Mouse (Mus musculus): Measurements from ENCODE around the gene Sfxn2. TPM values are rescaled to one million over a fixed set of nuclear protein-coding genes. Genes with fewer than 3 reads are reported as not detected.
"Not testable (repeated sequence)": the region's sequence is repeated elsewhere in the genome, so short reads cannot be mapped to it uniquely, and the experiment has no call there.

Gene Sfxn2
- polyA plus RNA-seq, 1 experiment = 1.5 TPM

DNA sequence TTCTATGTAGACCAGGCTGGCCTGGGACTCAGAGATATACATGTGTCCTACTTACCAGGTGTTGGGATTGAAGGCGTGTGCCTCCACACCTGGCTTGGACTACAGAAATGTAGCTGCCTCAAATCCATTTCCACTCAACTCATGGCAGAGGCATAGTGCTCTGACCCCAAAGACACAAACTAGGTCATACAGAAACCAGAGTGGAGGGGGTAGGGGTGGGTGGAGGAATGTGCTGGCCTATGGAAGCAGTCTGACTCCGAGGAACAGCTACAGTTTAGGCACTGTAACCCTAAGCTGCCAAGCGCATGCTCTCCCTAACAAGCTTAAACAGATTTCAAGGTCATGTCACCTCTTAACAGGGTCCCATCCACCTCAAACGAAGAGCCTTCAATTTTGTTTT, 9.6 kb upstream of the Sfxn2 start:
- TF ChIP-seq CTCF (IDR thresholded peaks at IDR 0.05; ENCODE audit: control insufficient read depth, insufficient read depth, insufficient replicate concordance, low read depth, low read length) (no peak), POLR2A (IDR thresholded peaks at IDR 0.05; ENCODE audit: control insufficient read depth, low read depth, low read length) (no peak)
- H3K4me3 ChIP-seq (ENCODE audit: control insufficient read depth, low read depth, low read length) = no peak overlapping the region
- peaks cover 4% of the 10 kb centered on the region; the same call in 1 of the 2 replicates for H3K4me1 ChIP-seq (ENCODE audit: control insufficient read depth, insufficient read depth, low read length)
- H3K27me3 ChIP-seq (ENCODE audit: control insufficient read depth, insufficient read depth, low read length) = no peaks in the 10 kb centered on the region
- H3K36me3 ChIP-seq (ENCODE audit: control insufficient read depth, insufficient read depth, low read length) = no peaks in the 10 kb centered on the region; the same call in 1 of the 2 replicates
- no peak overlapping the region for H3K27ac ChIP-seq (ENCODE audit: control insufficient read depth, insufficient read depth, low read depth, low read length)

DNA sequence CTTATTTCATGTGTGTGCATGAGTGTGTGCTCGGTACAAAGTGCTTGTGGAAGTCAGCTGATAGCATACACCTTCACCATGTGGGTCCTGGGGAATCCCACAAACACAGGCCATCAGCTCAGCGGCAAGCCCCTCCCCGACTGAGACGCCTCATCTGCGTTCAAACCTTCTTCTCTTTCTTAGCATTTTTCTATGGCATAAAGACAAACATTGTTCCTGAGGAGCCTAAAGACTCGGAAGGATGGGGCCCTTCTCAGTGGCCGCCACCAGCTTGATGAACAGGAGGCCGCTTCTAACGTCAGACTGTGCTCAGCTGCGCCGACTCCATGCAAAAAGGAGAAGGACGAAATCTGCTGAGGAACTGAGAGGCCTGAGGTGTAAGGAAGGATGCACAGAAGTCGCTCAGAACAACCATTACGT, 9.1 kb upstream of the Sfxn2 start:
- no peak overlapping the region for H3K27ac ChIP-seq (ENCODE audit: control insufficient read depth, insufficient read depth, low read depth, low read length)
- TF ChIP-seq CTCF (IDR thresholded peaks at IDR 0.05; ENCODE audit: control insufficient read depth, insufficient read depth, insufficient replicate concordance, low read depth, low read length) (no peak), POLR2A (IDR thresholded peaks at IDR 0.05; ENCODE audit: control insufficient read depth, low read depth, low read length) (no peak)
- no peak overlapping the region for H3K4me3 ChIP-seq (ENCODE audit: control insufficient read depth, low read depth, low read length)
- H3K36me3 ChIP-seq (ENCODE audit: control insufficient read depth, insufficient read depth, low read length) = no peaks in the 10 kb centered on the region; the same call in 1 of the 2 replicates
- no peaks in the 10 kb centered on the region for H3K27me3 ChIP-seq (ENCODE audit: control insufficient read depth, insufficient read depth, low read length)
- peaks cover 4% of the 10 kb centered on the region; the same call in 1 of the 2 replicates for H3K4me1 ChIP-seq (ENCODE audit: control insufficient read depth, insufficient read depth, low read length)

DNA sequence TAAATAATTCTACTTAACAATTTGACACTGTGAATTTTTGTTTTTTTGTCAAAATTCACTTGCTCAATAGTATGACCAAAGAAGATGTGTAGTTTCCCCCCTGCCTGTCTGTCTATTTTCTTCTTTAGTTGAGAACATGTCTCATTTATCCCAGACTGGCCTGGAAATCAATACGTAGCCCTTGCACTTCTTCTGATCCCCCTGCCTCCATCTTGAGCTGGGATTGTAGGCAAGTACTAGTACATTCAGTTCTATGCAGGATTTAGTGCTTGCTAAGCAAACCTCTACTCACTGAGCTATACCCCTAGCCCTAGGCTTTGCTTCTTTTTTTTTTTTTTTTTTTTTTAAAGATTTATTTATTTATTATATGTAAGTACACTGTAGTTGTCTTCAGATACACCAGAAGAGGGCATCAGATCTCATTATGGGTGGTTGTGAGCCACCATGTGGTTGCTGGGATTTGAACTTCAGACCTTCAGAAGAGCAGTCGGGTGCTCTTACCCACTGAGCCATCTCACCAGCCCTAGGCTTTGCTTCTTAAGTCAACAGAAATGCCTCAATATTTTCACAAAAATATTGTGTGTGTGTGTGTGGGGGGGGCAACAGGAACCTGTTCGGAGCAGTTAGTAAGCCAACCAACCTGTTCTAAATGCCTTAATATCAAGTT, 1.8 kb upstream of the Sfxn2 start:
- H3K36me3 ChIP-seq (ENCODE audit: control insufficient read depth, insufficient read depth, low read length); H3K27me3 ChIP-seq (ENCODE audit: control insufficient read depth, insufficient read depth, low read length); H3K27ac ChIP-seq (ENCODE audit: control insufficient read depth, insufficient read depth, low read depth, low read length): not testable (repeated sequence)
- peaks cover 10% of the 10 kb centered on the region for H3K4me1 ChIP-seq (ENCODE audit: control insufficient read depth, insufficient read depth, low read length)
- H3K4me3 ChIP-seq (ENCODE audit: control insufficient read depth, low read depth, low read length) = peak overlapping the region; percentile 89; the same call in 1 of the 2 replicates

DNA sequence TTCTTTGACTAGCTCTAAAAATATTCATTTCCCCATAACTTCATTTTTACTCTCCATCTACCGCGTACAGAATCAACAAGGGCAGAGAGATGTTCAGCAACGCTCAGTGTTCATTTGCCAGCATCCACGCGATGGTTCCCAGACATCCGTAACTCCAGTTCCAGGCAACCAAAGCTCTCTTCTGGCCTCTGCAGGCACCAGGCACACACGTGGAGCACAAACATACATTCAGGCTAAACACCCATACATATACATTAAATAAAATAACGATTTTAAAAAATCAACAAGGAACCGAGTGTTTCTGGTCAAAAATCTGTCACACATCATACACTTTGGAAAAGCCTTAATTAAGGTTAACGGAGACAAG, 1.3 kb upstream of the Sfxn2 start:
- Histone ChIP-seq H3K27me3 (ENCODE audit: control insufficient read depth, insufficient read depth, low read length) (no peaks in the 10 kb centered on the region), H3K27ac (ENCODE audit: control insufficient read depth, insufficient read depth, low read depth, low read length) (no peak overlapping the region), H3K4me3 (ENCODE audit: control insufficient read depth, low read depth, low read length) (peak overlapping the region; percentile 89), H3K4me1 (ENCODE audit: control insufficient read depth, insufficient read depth, low read length) (peaks cover 11% of the 10 kb centered on the region), H3K36me3 (ENCODE audit: control insufficient read depth, insufficient read depth, low read length) (no peaks in the 10 kb centered on the region)
- TF ChIP-seq CTCF (IDR thresholded peaks at IDR 0.05; ENCODE audit: control insufficient read depth, insufficient read depth, insufficient replicate concordance, low read depth, low read length) (no peak), POLR2A (IDR thresholded peaks at IDR 0.05; ENCODE audit: control insufficient read depth, low read depth, low read length) (no peak)

DNA sequence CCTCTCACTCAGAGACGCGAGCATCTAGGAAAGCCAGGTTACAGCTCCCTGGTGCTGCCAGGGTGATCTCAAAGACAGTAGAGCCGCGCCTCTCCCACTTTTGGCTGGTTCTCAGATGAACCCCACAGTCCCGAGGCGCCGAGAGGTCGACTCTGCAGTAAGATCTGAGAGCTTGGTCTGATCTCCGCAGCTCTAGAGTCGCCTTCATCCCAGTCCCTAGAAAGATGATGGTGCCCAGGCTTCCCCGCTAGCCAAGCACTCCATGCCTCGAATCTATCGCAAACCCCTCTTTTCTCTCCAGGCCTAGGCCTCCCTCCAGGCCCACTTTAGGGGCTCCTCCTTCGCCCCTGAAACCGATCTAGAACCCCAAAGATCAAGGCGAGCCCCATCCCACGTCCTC, 617 bp upstream of the Sfxn2 start:
- no peaks in the 10 kb centered on the region for H3K27me3 ChIP-seq (ENCODE audit: control insufficient read depth, insufficient read depth, low read length)
- TF ChIP-seq CTCF (IDR thresholded peaks at IDR 0.05; ENCODE audit: control insufficient read depth, insufficient read depth, insufficient replicate concordance, low read depth, low read length) = no peak
- no peak for TF ChIP-seq POLR2A (IDR thresholded peaks at IDR 0.05; ENCODE audit: control insufficient read depth, low read depth, low read length)
- peak overlapping the region; percentile 67 for H3K27ac ChIP-seq (ENCODE audit: control insufficient read depth, insufficient read depth, low read depth, low read length)
- H3K4me1 ChIP-seq (ENCODE audit: control insufficient read depth, insufficient read depth, low read length) = peaks cover 11% of the 10 kb centered on the region
- no peaks in the 10 kb centered on the region for H3K36me3 ChIP-seq (ENCODE audit: control insufficient read depth, insufficient read depth, low read length)
- H3K4me3 ChIP-seq (ENCODE audit: control insufficient read depth, low read depth, low read length) = peak overlapping the region; percentile 89

DNA sequence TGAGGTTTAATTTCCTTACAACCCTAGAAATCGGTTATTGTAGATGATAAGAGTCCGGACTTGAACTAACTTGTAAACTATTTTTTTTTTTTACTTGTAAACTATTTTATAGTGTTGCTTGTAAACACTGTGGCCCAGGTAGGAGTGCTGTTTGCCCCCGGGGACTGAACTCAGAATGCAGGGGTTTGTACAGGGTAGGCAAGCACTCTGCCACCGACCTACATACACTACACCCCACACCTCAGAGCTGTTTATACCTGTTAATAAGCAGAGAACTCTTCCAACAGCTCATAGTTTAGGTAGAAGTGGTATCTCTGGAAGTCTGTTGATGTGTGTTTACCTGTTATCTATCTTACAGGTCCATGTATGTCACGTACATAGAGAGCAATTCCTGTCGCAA, 825 bp downstream of the Sfxn2 start:
- Histone ChIP-seq H3K4me3 (ENCODE audit: control insufficient read depth, low read depth, low read length) (no peak overlapping the region), H3K4me1 (ENCODE audit: control insufficient read depth, insufficient read depth, low read length) (peaks cover 11% of the 10 kb centered on the region), H3K36me3 (ENCODE audit: control insufficient read depth, insufficient read depth, low read length) (no peaks in the 10 kb centered on the region), H3K27me3 (ENCODE audit: control insufficient read depth, insufficient read depth, low read length) (no peaks in the 10 kb centered on the region), H3K27ac (ENCODE audit: control insufficient read depth, insufficient read depth, low read depth, low read length) (no peak overlapping the region)
- TF ChIP-seq POLR2A (IDR thresholded peaks at IDR 0.05; ENCODE audit: control insufficient read depth, low read depth, low read length) (no peak), CTCF (IDR thresholded peaks at IDR 0.05; ENCODE audit: control insufficient read depth, insufficient read depth, insufficient replicate concordance, low read depth, low read length) (no peak)

DNA sequence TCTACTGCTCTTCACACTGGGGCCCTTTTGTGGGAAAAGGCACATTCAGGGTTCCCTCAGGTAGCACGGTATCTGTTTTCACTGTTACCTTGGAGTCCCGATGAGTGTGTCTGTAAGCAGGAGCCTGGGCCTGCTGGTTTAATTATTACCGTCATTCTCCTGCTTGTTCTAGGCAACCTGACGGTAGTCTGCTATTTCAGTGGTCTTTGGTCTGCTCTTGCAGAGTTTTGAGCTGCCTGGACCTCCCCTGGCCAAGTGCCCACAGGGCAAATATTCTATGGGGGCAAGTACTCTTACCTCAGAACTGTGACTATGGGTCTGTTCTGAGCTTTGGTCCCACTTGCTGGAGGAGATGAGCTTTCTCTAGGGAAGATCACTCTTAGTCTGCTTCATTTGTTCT, 2.0 kb downstream of the Sfxn2 start:
- no peak for TF ChIP-seq CTCF (IDR thresholded peaks at IDR 0.05; ENCODE audit: control insufficient read depth, insufficient read depth, insufficient replicate concordance, low read depth, low read length)
- no peak for TF ChIP-seq POLR2A (IDR thresholded peaks at IDR 0.05; ENCODE audit: control insufficient read depth, low read depth, low read length)
- Histone ChIP-seq H3K4me3 (ENCODE audit: control insufficient read depth, low read depth, low read length) (no peak overlapping the region), H3K27ac (ENCODE audit: control insufficient read depth, insufficient read depth, low read depth, low read length) (no peak overlapping the region), H3K4me1 (ENCODE audit: control insufficient read depth, insufficient read depth, low read length) (peaks cover 11% of the 10 kb centered on the region), H3K36me3 (ENCODE audit: control insufficient read depth, insufficient read depth, low read length) (no peaks in the 10 kb centered on the region), H3K27me3 (ENCODE audit: control insufficient read depth, insufficient read depth, low read length) (no peaks in the 10 kb centered on the region)

All from testis, adult 2 months (tissue).